Mouse (Mus musculus): ENCODE results near the gene Nsmce4a.

DNA sequence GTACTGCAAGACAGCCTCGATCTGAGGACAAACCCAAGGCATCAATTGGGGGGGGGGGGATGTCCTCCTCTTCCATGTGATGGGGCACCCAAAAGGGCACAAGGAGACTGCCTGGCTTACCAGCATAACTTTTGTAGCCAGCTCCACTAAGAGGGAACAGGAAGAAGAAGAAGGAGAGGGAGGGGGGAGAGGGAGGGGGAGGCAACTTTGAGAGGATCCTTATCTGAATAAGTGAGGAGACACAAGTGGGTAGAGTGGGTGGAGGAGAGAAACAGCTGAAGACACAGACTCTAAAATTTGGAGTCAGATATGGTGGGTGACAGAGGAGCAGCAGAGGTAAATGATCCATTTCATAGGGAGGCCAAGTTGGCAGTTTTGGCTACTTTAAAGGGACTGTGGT, 12.0 kb downstream of the Nsmce4a start:
- TF ChIP-seq POLR2A (IDR thresholded peaks at IDR 0.05; ENCODE audit: low read depth, low read length): no peak
- no peak for TF ChIP-seq CTCF (IDR thresholded peaks at IDR 0.05; ENCODE audit: borderline replicate concordance, insufficient read depth, low read length)

Data from embryonic fibroblast, embryonic 13.5 days (primary cell).